Mouse (Mus musculus) MEL (cell line): Measurements from ENCODE around the gene Fzd9.

Source experiments
- CHD1 ChIP-seq: IDR thresholded peaks from 2 replicates; pipeline ENCODE4 v1.6.1; 2012; ENCODE audit warnings: low read depth, mild to moderate bottlenecking, inconsistent platforms, low read length, improper control_type of control experiment
- CHD2 ChIP-seq: IDR thresholded peaks from 2 replicates; pipeline ENCODE4 v1.6.1; 2011; ENCODE audit warnings: low read length, improper control_type of control experiment
- ELF1 ChIP-seq: IDR thresholded peaks from 2 replicates; pipeline ENCODE4 v1.6.1; 2014; ENCODE audit warnings: low read depth, mild to moderate bottlenecking, inconsistent platforms, low read length, improper control_type of control experiment, moderate library complexity
- ETS1 ChIP-seq: IDR thresholded peaks from 2 replicates; pipeline ENCODE4 v1.6.1; 2012; ENCODE audit warnings: low read depth, mild to moderate bottlenecking, inconsistent platforms, low read length, improper control_type of control experiment, moderate library complexity
- GATA1 ChIP-seq: IDR thresholded peaks from 2 replicates; pipeline ENCODE4 v1.6.1; 2011; ENCODE audit warnings: low read depth, low read length, improper control_type of control experiment
- MAFK ChIP-seq: IDR thresholded peaks from 2 replicates; pipeline ENCODE4 v1.6.1; 2011; ENCODE audit warnings: low read depth, mild to moderate bottlenecking, low read length, improper control_type of control experiment, borderline replicate concordance
- MYC ChIP-seq: IDR thresholded peaks from 2 replicates; pipeline ENCODE4 v1.6.1; 2011; ENCODE audit warnings: low read depth, mild to moderate bottlenecking, low read length, improper control_type of control experiment, moderate library complexity
- POLR2A ChIP-seq, 2 experiments: IDR thresholded peaks; 2 replicates each; pipeline ENCODE4 v1.6.1; 2011 to 2012; ENCODE audit warnings: low read length in 2 of 2, mild to moderate bottlenecking in 2 of 2, control low read depth in 1 of 2, improper control_type of control experiment in 1 of 2, low read depth in 1 of 2, moderate library complexity in 1 of 2; ENCODE audit not compliant: control insufficient read depth in 1 of 2, insufficient read depth in 1 of 2, poor library complexity in 1 of 2
- POLR2AphosphoS2 ChIP-seq: IDR thresholded peaks from 2 replicates; pipeline ENCODE4 v1.6.1; 2011; ENCODE audit warnings: low read length, improper control_type of control experiment
- POLR2AphosphoS5 ChIP-seq: IDR thresholded peaks from 2 replicates; pipeline ENCODE4 v1.6.1; 2012; ENCODE audit warnings: low read depth, borderline replicate concordance, mild to moderate bottlenecking, inconsistent platforms, low read length, moderate library complexity, mixed read lengths
- TCF12 ChIP-seq: IDR thresholded peaks from 2 replicates; pipeline ENCODE4 v1.6.1; 2014; ENCODE audit warnings: low read depth, mild to moderate bottlenecking, inconsistent platforms, low read length, improper control_type of control experiment, moderate library complexity
- USF2 ChIP-seq, 2 experiments: IDR thresholded peaks; 2 replicates each; pipeline ENCODE4 v1.6.1; 2011 to 2012; ENCODE audit warnings: improper control_type of control experiment in 2 of 2, low read length in 2 of 2, borderline replicate concordance in 1 of 2, inconsistent platforms in 1 of 2, low read depth in 1 of 2, mild to moderate bottlenecking in 1 of 2; ENCODE audit not compliant: insufficient read depth in 1 of 2

DNA sequence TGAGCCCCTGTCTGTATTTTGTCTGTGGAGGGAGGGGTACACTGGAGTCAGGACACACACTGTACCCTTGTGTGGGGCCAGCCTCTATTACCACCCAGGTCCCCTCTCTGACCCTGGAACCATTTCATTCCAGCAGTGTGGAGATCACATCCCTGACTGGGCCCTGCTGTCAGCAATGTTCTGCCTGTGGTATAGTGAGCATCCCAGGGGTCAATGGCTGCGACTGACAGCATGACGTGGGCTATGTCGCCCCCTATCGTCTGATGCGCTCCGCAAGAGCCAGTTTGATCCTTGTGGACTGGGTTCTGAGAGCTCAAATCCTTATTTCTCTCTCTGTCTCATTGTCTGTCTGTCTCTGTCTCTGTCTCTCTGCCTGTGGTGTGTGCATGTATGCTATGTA, 35.2 kb upstream of the Fzd9 start:
- no peak for TF ChIP-seq TCF12
- no peak for TF ChIP-seq ELF1
- no peak for TF ChIP-seq MYC
- TF ChIP-seq POLR2AphosphoS2: no peak
- no peak for TF ChIP-seq USF2 (IDR thresholded peaks at IDR 0.05; ENCODE audit: borderline replicate concordance in 1 of 2, insufficient read depth in 1 of 2, low read depth in 1 of 2, low read length in 2 of 2)
- no peak for TF ChIP-seq CHD2
- TF ChIP-seq ETS1: no peak
- no peak for TF ChIP-seq CHD1
- TF ChIP-seq POLR2A (IDR thresholded peaks at IDR 0.05; ENCODE audit: control insufficient read depth in 1 of 2, insufficient read depth in 1 of 2, low read depth in 1 of 2, low read length in 2 of 2, poor library complexity in 1 of 2): no peak
- no peak for TF ChIP-seq MAFK
- TF ChIP-seq GATA1: no peak
- no peak for TF ChIP-seq POLR2AphosphoS5
